Mouse (Mus musculus): Measurements from ENCODE around the gene Ireb2. TPM values are rescaled to one million over a fixed set of nuclear protein-coding genes. Genes with fewer than 3 reads are reported as not detected.
"Not testable (repeated sequence)": the region's sequence is repeated elsewhere in the genome, so short reads cannot be mapped to it uniquely, and the experiment has no call there.

The Ireb2 gene
- polyA plus RNA-seq, 1 experiment from 2014 or later, result 13.6 TPM

GRCm38 (mm10) chr9:54844556-54845176 lies 18.9 kb upstream of the Ireb2 start:
- Histone ChIP-seq H3K27me3 (replicated peaks; ENCODE audit: insufficient read depth, low read length) (no peaks in the 10 kb centered on the region), H3K36me3 (ENCODE audit: insufficient read depth, low read length) (no peaks in the 10 kb centered on the region), H3K27ac (ENCODE audit: low read length) (no peak overlapping the region), H3K9me3 (ENCODE audit: low read length) (no peaks in the 10 kb centered on the region), H3K4me3 (ENCODE audit: low read depth, low read length) (no peak overlapping the region), H3K4me1 (ENCODE audit: insufficient read depth, low read depth, low read length) (no peaks in the 10 kb centered on the region), H3K4me2 (replicated peaks; ENCODE audit: low read depth, low read length) (no peak overlapping the region), H3K9ac (replicated peaks; ENCODE audit: low read depth) (no peak overlapping the region)
- TF ChIP-seq CTCF (IDR thresholded peaks at IDR 0.05) (no peak), EP300 (IDR thresholded peaks at IDR 0.05) (no peak)
- DNase-seq (ENCODE audit: low spot score) (no peak), ATAC-seq (no peak)
- 64% methylated on average over 3 of the region's 3 CpGs for WGBS

GRCm38 (mm10) chr9:54848203-54848602 lies 15.4 kb upstream of the Ireb2 start:
- H3K4me2 ChIP-seq (replicated peaks; ENCODE audit: low read depth, low read length), result no peak overlapping the region
- TF ChIP-seq EP300 (IDR thresholded peaks at IDR 0.05), result no peak
- no peak for TF ChIP-seq CTCF (IDR thresholded peaks at IDR 0.05)
- no peaks in the 10 kb centered on the region for H3K9me3 ChIP-seq (ENCODE audit: low read length)
- no peaks in the 10 kb centered on the region for H3K4me1 ChIP-seq (ENCODE audit: insufficient read depth, low read depth, low read length)
- H3K36me3 ChIP-seq (ENCODE audit: insufficient read depth, low read length), result no peaks in the 10 kb centered on the region
- DNase-seq (ENCODE audit: low spot score) (no peak), ATAC-seq (no peak)
- H3K9ac ChIP-seq (replicated peaks; ENCODE audit: low read depth), result no peak overlapping the region
- H3K27ac ChIP-seq (ENCODE audit: low read length), result no peak overlapping the region
- no peaks in the 10 kb centered on the region for H3K27me3 ChIP-seq (replicated peaks; ENCODE audit: insufficient read depth, low read length)
- no peak overlapping the region for H3K4me3 ChIP-seq (ENCODE audit: low read depth, low read length)

- H3K27me3 ChIP-seq (replicated peaks; ENCODE audit: insufficient read depth, low read length); DNase-seq (ENCODE audit: low spot score); H3K9me3 ChIP-seq (ENCODE audit: low read length); ATAC-seq; H3K4me2 ChIP-seq (replicated peaks; ENCODE audit: low read depth, low read length); H3K36me3 ChIP-seq (ENCODE audit: insufficient read depth, low read length); H3K9ac ChIP-seq (replicated peaks; ENCODE audit: low read depth); H3K4me3 ChIP-seq (ENCODE audit: low read depth, low read length); H3K27ac ChIP-seq (ENCODE audit: low read length); H3K4me1 ChIP-seq (ENCODE audit: insufficient read depth, low read depth, low read length): not testable (repeated sequence)
- 80% methylated on average over 6 of the region's 6 CpGs for WGBS
These were observed 10.6 kb upstream of the Ireb2 start for GRCm38 (mm10) chr9:54853036-54853435.

GRCm38 (mm10) chr9:54853619-54854018 lies 10.0 kb upstream of the Ireb2 start:
- H3K4me1 ChIP-seq (ENCODE audit: insufficient read depth, low read depth, low read length), result no peaks in the 10 kb centered on the region
- no peaks in the 10 kb centered on the region for H3K9me3 ChIP-seq (ENCODE audit: low read length)
- H3K27ac ChIP-seq (ENCODE audit: low read length), result no peak overlapping the region
- TF ChIP-seq CTCF (IDR thresholded peaks at IDR 0.05) (no peak), EP300 (IDR thresholded peaks at IDR 0.05) (no peak)
- ATAC-seq (no peak), DNase-seq (ENCODE audit: low spot score) (no peak)
- no peak overlapping the region for H3K9ac ChIP-seq (replicated peaks; ENCODE audit: low read depth)
- WGBS, result 61% methylated on average over 4 of the region's 4 CpGs
- H3K4me2 ChIP-seq (replicated peaks; ENCODE audit: low read depth, low read length), result no peak overlapping the region
- no peak overlapping the region for H3K4me3 ChIP-seq (ENCODE audit: low read depth, low read length)
- H3K27me3 ChIP-seq (replicated peaks; ENCODE audit: insufficient read depth, low read length), result no peaks in the 10 kb centered on the region
- no peaks in the 10 kb centered on the region for H3K36me3 ChIP-seq (ENCODE audit: insufficient read depth, low read length)

- H3K4me3 ChIP-seq (ENCODE audit: low read depth, low read length), result no peak overlapping the region
- no peaks in the 10 kb centered on the region for H3K4me1 ChIP-seq (ENCODE audit: insufficient read depth, low read depth, low read length)
- WGBS, result 31% methylated on average over 6 of the region's 6 CpGs
- DNase-seq (ENCODE audit: low spot score) (no peak), ATAC-seq (no peak; the same call in 1 of the 2 replicates)
- no peak overlapping the region for H3K9ac ChIP-seq (replicated peaks; ENCODE audit: low read depth)
- TF ChIP-seq CTCF (IDR thresholded peaks at IDR 0.05) (no peak), EP300 (IDR thresholded peaks at IDR 0.05) (0 out of 2 replicates have a peak, but pooled peaks have one; percentile 14)
- H3K36me3 ChIP-seq (ENCODE audit: insufficient read depth, low read length), result no peaks in the 10 kb centered on the region
- no peak overlapping the region for H3K27ac ChIP-seq (ENCODE audit: low read length)
- H3K4me2 ChIP-seq (replicated peaks; ENCODE audit: low read depth, low read length), result no peak overlapping the region
- no peaks in the 10 kb centered on the region for H3K27me3 ChIP-seq (replicated peaks; ENCODE audit: insufficient read depth, low read length)
- H3K9me3 ChIP-seq (ENCODE audit: low read length), result no peaks in the 10 kb centered on the region
These were observed 8.0 kb upstream of the Ireb2 start for GRCm38 (mm10) chr9:54855638-54856037.

DNA sequence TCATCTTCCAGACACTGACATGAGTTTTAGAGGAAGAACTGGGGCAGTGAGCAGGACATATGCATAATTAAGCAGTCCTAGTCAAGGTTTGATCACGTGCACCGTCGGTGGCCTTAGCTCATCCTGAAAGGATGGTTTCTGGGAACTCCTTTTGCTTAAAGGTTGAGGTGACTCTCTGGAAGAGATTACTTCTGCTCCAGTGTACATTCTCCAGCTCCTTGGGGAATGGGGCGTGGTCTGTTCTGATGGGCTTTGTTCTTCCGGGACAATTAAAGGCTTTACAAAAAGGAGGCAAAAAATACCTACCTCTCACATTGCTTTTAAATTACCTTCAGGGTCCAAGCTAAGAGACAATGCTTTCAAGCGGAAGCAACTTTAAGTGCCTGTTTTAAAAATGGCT lies 7.5 kb upstream of the Ireb2 start:
- TF ChIP-seq EP300 (IDR thresholded peaks at IDR 0.05), result no peak
- TF ChIP-seq CTCF (IDR thresholded peaks at IDR 0.05), result no peak
- Histone ChIP-seq H3K9me3 (ENCODE audit: low read length) (no peaks in the 10 kb centered on the region), H3K36me3 (ENCODE audit: insufficient read depth, low read length) (no peaks in the 10 kb centered on the region), H3K4me1 (ENCODE audit: insufficient read depth, low read depth, low read length) (no peaks in the 10 kb centered on the region), H3K27ac (ENCODE audit: low read length) (no peak overlapping the region), H3K4me2 (replicated peaks; ENCODE audit: low read depth, low read length) (no peak overlapping the region), H3K27me3 (replicated peaks; ENCODE audit: insufficient read depth, low read length) (no peaks in the 10 kb centered on the region), H3K4me3 (ENCODE audit: low read depth, low read length) (no peak overlapping the region), H3K9ac (replicated peaks; ENCODE audit: low read depth) (no peak overlapping the region)
- DNase-seq (ENCODE audit: low spot score) (no peak), ATAC-seq (no peak)
- WGBS, result 79% methylated on average over 6 of the region's 6 CpGs

DNA sequence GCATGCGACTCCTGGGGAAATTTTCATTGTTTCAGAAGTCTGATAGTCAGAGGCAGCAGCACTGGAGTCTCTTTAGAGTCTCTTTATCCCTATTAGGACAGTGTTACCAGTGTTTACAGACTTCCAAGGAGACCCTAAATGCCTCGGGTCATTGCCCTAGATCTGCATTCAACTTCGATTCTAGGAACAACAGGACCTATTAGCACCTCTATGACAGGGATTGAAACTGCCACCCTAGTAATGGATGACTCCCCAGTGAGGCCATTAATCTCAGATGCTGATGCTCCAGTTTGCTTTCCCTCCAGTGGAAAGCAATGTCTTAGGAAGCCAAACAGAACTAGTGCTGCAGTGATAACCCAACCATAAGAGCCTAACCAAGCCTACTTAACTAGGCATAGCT lies 6.1 kb upstream of the Ireb2 start:
- no peaks in the 10 kb centered on the region for H3K4me1 ChIP-seq (ENCODE audit: insufficient read depth, low read depth, low read length)
- H3K9me3 ChIP-seq (ENCODE audit: low read length), result no peaks in the 10 kb centered on the region
- ATAC-seq (no peak), DNase-seq (ENCODE audit: low spot score) (no peak)
- H3K27me3 ChIP-seq (replicated peaks; ENCODE audit: insufficient read depth, low read length), result no peaks in the 10 kb centered on the region
- H3K36me3 ChIP-seq (ENCODE audit: insufficient read depth, low read length), result no peaks in the 10 kb centered on the region
- WGBS, result 21% methylated on average over 3 of the region's 3 CpGs
- H3K9ac ChIP-seq (replicated peaks; ENCODE audit: low read depth), result no peak overlapping the region
- no peak for TF ChIP-seq CTCF (IDR thresholded peaks at IDR 0.05)
- no peak for TF ChIP-seq EP300 (IDR thresholded peaks at IDR 0.05)
- no peak overlapping the region for H3K4me2 ChIP-seq (replicated peaks; ENCODE audit: low read depth, low read length)
- H3K4me3 ChIP-seq (ENCODE audit: low read depth, low read length), result no peak overlapping the region
- H3K27ac ChIP-seq (ENCODE audit: low read length), result no peak overlapping the region

Data from lung, postnatal 0 days (tissue).